Mouse (Mus musculus): ENCODE measurements at regions not wholly inside any gene's neighbourhood (a gene's known extent, or its start where the extent isn't known, plus 50 kb on each side); places are given as distances from the start of the nearest gene placed in this dataset.

GRCm38 (mm10) chr15:96183069-96183468 is 104.2 kb upstream of the Arid2 start:
- no peak for DNase-seq (ENCODE audit: low read depth, low spot score)

- no peak for DNase-seq (ENCODE audit: low read depth, low spot score)
Observed at GRCm38 (mm10) chr15:96184666-96185065, 102.7 kb upstream of the Arid2 start.

- no peak for DNase-seq (ENCODE audit: low read depth, low spot score)
Observed at GRCm38 (mm10) chr15:96185429-96185828, 101.9 kb upstream of the Arid2 start.

- DNase-seq (ENCODE audit: low read depth, low spot score), result no peak
Observed at GRCm38 (mm10) chr15:96185901-96186300, 101.4 kb upstream of the Arid2 start.

- DNase-seq (ENCODE audit: low read depth, low spot score), result no peak
Observed at GRCm38 (mm10) chr15:96189551-96189950, 97.8 kb upstream of the Arid2 start.

- DNase-seq (ENCODE audit: low read depth, low spot score), result no peak
Observed at GRCm38 (mm10) chr15:96197413-96197812, 89.9 kb upstream of the Arid2 start.

GRCm38 (mm10) chr15:96197932-96198331 is 89.4 kb upstream of the Arid2 start:
- no peak for DNase-seq (ENCODE audit: low read depth, low spot score)

- no peak for DNase-seq (ENCODE audit: low read depth, low spot score)
Observed at GRCm38 (mm10) chr15:96201273-96201672, 86.0 kb upstream of the Arid2 start.

- no peak for DNase-seq (ENCODE audit: low read depth, low spot score)
Observed at GRCm38 (mm10) chr15:96201701-96202460, 85.4 kb upstream of the Arid2 start.

GRCm38 (mm10) chr15:96204187-96204586 is 83.1 kb upstream of the Arid2 start:
- no peak for DNase-seq (ENCODE audit: low read depth, low spot score)

- no peak for DNase-seq (ENCODE audit: low read depth, low spot score)
Observed at GRCm38 (mm10) chr15:96204623-96205022, 82.7 kb upstream of the Arid2 start.

GRCm38 (mm10) chr15:96210721-96211400 is 76.5 kb upstream of the Arid2 start:
- no peak for DNase-seq (ENCODE audit: low read depth, low spot score)

- no peak for DNase-seq (ENCODE audit: low read depth, low spot score)
Observed at GRCm38 (mm10) chr15:96213541-96214312, 73.6 kb upstream of the Arid2 start.

- no peak for DNase-seq (ENCODE audit: low read depth, low spot score)
Observed at GRCm38 (mm10) chr15:96217896-96218295, 69.4 kb upstream of the Arid2 start.

GRCm38 (mm10) chr15:96219746-96220145 is 67.6 kb upstream of the Arid2 start:
- DNase-seq (ENCODE audit: low read depth, low spot score), result no peak

- no peak for DNase-seq (ENCODE audit: low read depth, low spot score)
Observed at GRCm38 (mm10) chr15:96231969-96232368, 55.3 kb upstream of the Arid2 start.

GRCm38 (mm10) chr15:96233113-96233512 is 54.2 kb upstream of the Arid2 start:
- DNase-seq (ENCODE audit: low read depth, low spot score), result no peak

GRCm38 (mm10) chr15:96234783-96235182 is 52.5 kb upstream of the Arid2 start:
- DNase-seq (ENCODE audit: low read depth, low spot score), result no peak
